Mouse (Mus musculus) midbrain, postnatal 0 days (tissue): ENCODE data around the gene Mrpl55. TPM values are rescaled to one million over a fixed set of nuclear protein-coding genes. Genes with fewer than 3 reads are reported as not detected.
A peak's percentile ranks its signal among the peaks of the same experiment; 100 is the strongest.

ENCODE experiments used
- ATAC-seq: fragments of 200-750 bp; cut with Nextera tagmentation; 2 replicates; pipeline ENCODE4 v1.8.0; 2017; ENCODE audit warnings: moderate number of reproducible peaks, mild to moderate bottlenecking, moderate TSS enrichment, moderate library complexity; ENCODE audit not compliant: low FRiP score
- DNase-seq: peaks from one replicate; pipeline ENCODE4 v3.0.0-alpha.2; 2015; ENCODE audit warnings: low spot score
- H3K27ac ChIP-seq: fragments of 300-500 bp; sonication (generic); 2 replicates; pipeline ENCODE4 v1.5.1; 2014; ENCODE audit warnings: low read depth, mild to moderate bottlenecking, low read length, mixed read lengths
- H3K27me3 ChIP-seq: fragments of 300-500 bp; sonication (generic); 2 replicates; pipeline ENCODE4 v1.6.1; 2014; ENCODE audit warnings: low read length, control low read depth, mixed read lengths; ENCODE audit not compliant: insufficient read depth
- H3K36me3 ChIP-seq: fragments of 300-500 bp; sonication (generic); 2 replicates; pipeline ENCODE4 v1.6.1; 2014; ENCODE audit warnings: low read length, control low read depth, mixed read lengths; ENCODE audit not compliant: insufficient read depth
- H3K4me1 ChIP-seq: fragments of 300-500 bp; sonication (generic); 2 replicates; pipeline ENCODE4 v1.6.1; 2014; ENCODE audit warnings: mild to moderate bottlenecking, control low read depth, antibody characterized with exemption, low read length, mixed read lengths; ENCODE audit not compliant: insufficient read depth
- H3K4me2 ChIP-seq: fragments of 300-500 bp; sonication (generic); 2 replicates; pipeline ENCODE4 v1.6.1; 2014; ENCODE audit warnings: low read depth, mild to moderate bottlenecking, low read length, mixed read lengths; ENCODE audit not compliant: poor library complexity, severe bottlenecking
- H3K4me3 ChIP-seq: fragments of 300-500 bp; sonication (generic); 2 replicates; pipeline ENCODE4 v1.5.1; 2014; ENCODE audit warnings: low read depth, mild to moderate bottlenecking, low read length, moderate library complexity
- H3K9ac ChIP-seq: fragments of 300-500 bp; sonication (generic); replicated peaks from 2 replicates; pipeline ENCODE4 v1.6.1; 2014; ENCODE audit warnings: mild to moderate bottlenecking, low read length, moderate library complexity, mixed read lengths; ENCODE audit not compliant: poor library complexity, severe bottlenecking
- H3K9me3 ChIP-seq: fragments of 300-500 bp; sonication (generic); 2 replicates; pipeline ENCODE4 v1.6.1; 2016; ENCODE audit warnings: low read length, control low read depth
- CTCF ChIP-seq: IDR thresholded peaks from 2 replicates; pipeline ENCODE4 v1.5.1; 2016; ENCODE audit warnings: antibody characterized with exemption, mild to moderate bottlenecking
- WGBS: fragments of 180-500 bp; shearing (Covaris S2); extraction: QIAGEN DNeasy Blood & Tissue Kit; methylation state at CpG from one replicate; pipeline ENCODE4 v1.1.7; 2014; 5-methylcytosine and 5-hydroxymethylcytosine counted together
- polyA plus RNA-seq: library from polyadenylated mRNA; unstranded; fragments of >200 nt; fragmentation: Nextera tagmentation; extraction: Ambion mirVana; gene quantifications from 2 replicates; pipeline ENCODE4 v1.2.1, GENCODE M21; 2015
- total RNA-seq: library from RNA; depleted of rRNA; stranded (reverse); fragments of >200 nt; gene quantifications from 2 replicates; pipeline ENCODE4 v1.2.3, GENCODE M21; 2014

Gene Mrpl55
- total and polyA plus RNA-seq, 2 experiments from 2014 or later = 80.6 to 104 TPM

GRCm38 (mm10) chr11:59170549-59170948, 31.7 kb upstream of the Mrpl55 start:
- no peak overlapping the region for H3K4me3 ChIP-seq
- H3K27ac ChIP-seq = no peak overlapping the region
- H3K9me3 ChIP-seq = no peaks in the 10 kb centered on the region
- no peak overlapping the region for H3K4me2 ChIP-seq
- TF ChIP-seq CTCF = no peak
- ATAC-seq = no peak
- no peak overlapping the region for H3K9ac ChIP-seq
- no peaks in the 10 kb centered on the region for H3K4me1 ChIP-seq
- DNase-seq = no peak
- WGBS = 74% methylated on average over 4 of the region's 4 CpGs
- H3K27me3 ChIP-seq = peaks cover 13% of the 10 kb centered on the region
- H3K36me3 ChIP-seq = no peaks in the 10 kb centered on the region

DNA sequence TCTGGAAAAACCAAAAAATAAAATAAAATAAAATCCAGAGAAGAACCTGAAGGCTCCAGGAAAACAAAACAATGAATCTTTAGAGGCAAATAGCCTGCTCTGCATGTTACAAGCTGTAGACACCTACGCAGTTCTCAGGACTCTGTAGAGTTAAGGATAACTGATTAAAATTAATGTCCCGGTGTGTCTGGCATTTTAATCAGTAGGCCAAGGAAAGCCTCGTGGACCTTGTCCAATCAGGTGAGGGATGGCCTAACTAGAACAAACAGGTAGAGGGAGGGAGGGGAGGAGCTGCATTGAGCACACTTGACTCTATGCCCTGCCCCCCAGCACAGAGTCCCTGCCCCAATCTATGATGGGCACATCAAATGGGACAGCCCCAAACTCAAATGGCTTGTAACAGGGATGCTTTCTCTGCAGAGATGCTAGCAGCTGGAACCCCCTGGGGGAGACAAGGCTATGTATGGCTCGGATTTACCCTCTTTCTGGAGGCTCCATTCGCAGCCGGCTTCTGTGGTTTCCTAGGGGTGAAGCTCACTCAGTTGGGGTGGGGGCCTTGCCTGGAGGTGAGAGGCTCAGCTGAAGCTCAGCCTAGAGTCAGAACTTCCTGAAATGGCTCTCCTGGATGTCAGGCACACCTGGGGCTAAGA, 28.0 kb upstream of the Mrpl55 start:
- no peak for TF ChIP-seq CTCF
- Histone ChIP-seq H3K9me3 (no peaks in the 10 kb centered on the region), H3K27ac (no peak overlapping the region), H3K4me2 (no peak overlapping the region), H3K9ac (no peak overlapping the region), H3K4me1 (no peaks in the 10 kb centered on the region), H3K27me3 (peaks cover 44% of the 10 kb centered on the region), H3K36me3 (no peaks in the 10 kb centered on the region), H3K4me3 (no peak overlapping the region)
- WGBS = 43% methylated on average over 6 of the region's 6 CpGs
- DNase-seq (no peak), ATAC-seq (no peak)

- Histone ChIP-seq H3K4me1 (no peaks in the 10 kb centered on the region), H3K9me3 (no peaks in the 10 kb centered on the region), H3K27ac (no peak overlapping the region), H3K27me3 (peaks cover 44% of the 10 kb centered on the region), H3K4me3 (peak overlapping the region; percentile 5; the same call in 1 of the 2 replicates), H3K36me3 (no peaks in the 10 kb centered on the region), H3K4me2 (peak overlapping the region; percentile 12; the same call in 1 of the 2 replicates), H3K9ac (no peak overlapping the region)
- no peak for TF ChIP-seq CTCF
- 1% methylated on average over 46 of the region's 48 CpGs for WGBS
- DNase-seq (no peak), ATAC-seq (no peak)
These were observed 25.8 kb upstream of the Mrpl55 start for GRCm38 (mm10) chr11:59176475-59176874.

- 12% methylated on average over 32 of the region's 34 CpGs for WGBS
- H3K9me3 ChIP-seq = no peaks in the 10 kb centered on the region
- H3K27ac ChIP-seq = no peak overlapping the region
- no peak overlapping the region for H3K4me2 ChIP-seq
- no peak for TF ChIP-seq CTCF
- peaks cover 44% of the 10 kb centered on the region for H3K27me3 ChIP-seq
- no peak for ATAC-seq
- no peak overlapping the region for H3K4me3 ChIP-seq
- H3K9ac ChIP-seq = no peak overlapping the region
- H3K36me3 ChIP-seq = no peaks in the 10 kb centered on the region
- DNase-seq = no peak
- no peaks in the 10 kb centered on the region for H3K4me1 ChIP-seq
These were observed 25.4 kb upstream of the Mrpl55 start for GRCm38 (mm10) chr11:59176921-59177320.

DNA sequence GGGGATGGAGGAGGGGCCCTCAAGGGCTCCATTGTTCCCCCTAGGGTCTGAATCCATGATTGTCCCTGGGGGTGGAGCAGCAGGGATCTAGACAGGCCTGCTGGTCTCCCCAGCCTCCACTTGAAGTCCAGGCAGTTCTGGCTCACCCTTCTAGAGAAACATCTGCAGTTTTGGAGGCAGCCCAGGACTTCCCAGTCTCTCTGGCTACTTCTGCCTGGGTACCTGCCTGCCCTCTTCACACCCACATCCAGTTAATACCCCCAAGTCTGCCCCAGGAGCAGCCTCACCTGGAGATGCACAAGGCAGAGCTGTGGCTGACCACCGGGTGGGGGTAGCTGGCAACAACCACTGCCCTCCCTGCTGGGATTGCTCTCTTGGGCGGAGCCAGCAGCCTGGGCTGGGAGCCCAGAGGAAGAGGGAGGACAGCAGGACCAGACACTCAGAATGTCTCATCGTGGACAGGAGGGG, 19.4 kb upstream of the Mrpl55 start, which contains the start of gene Gjc2:
Gene Gjc2 (minus strand): TSS at position 350 of the 468 bp plus-strand sequence.
- DNase-seq (no peak), ATAC-seq (0 out of 2 replicates have a peak, but pooled peaks have one; percentile 10)
- H3K9ac ChIP-seq = peak within 1 kb of the TSS; percentile 13; the same call in 1 of the 2 replicates
- peaks cover 8% of the 10 kb centered on the region for H3K27me3 ChIP-seq
- no peaks in the 10 kb centered on the region for H3K9me3 ChIP-seq
- no peak within 1 kb of the TSS for H3K4me2 ChIP-seq
- WGBS = 40% methylated on average over 3 of the region's 3 CpGs
- H3K27ac ChIP-seq = no peak within 1 kb of the TSS
- no peaks in the 10 kb centered on the region for H3K4me1 ChIP-seq
- H3K36me3 ChIP-seq = peaks cover 44% of the 10 kb centered on the region
- H3K4me3 ChIP-seq = no peak within 1 kb of the TSS
- TF ChIP-seq CTCF = no peak

GRCm38 (mm10) chr11:59183821-59184220, 18.5 kb upstream of the Mrpl55 start:
- no peak overlapping the region for H3K4me3 ChIP-seq
- ATAC-seq (no peak), DNase-seq (peak; percentile 73)
- H3K36me3 ChIP-seq = peaks cover 44% of the 10 kb centered on the region
- no peak overlapping the region for H3K27ac ChIP-seq
- 29% methylated on average over 3 of the region's 3 CpGs for WGBS
- no peaks in the 10 kb centered on the region for H3K9me3 ChIP-seq
- H3K9ac ChIP-seq = peak overlapping the region; percentile 13; the same call in 1 of the 2 replicates
- H3K4me1 ChIP-seq = no peaks in the 10 kb centered on the region
- no peaks in the 10 kb centered on the region for H3K27me3 ChIP-seq
- H3K4me2 ChIP-seq = no peak overlapping the region
- peak; percentile 84 for TF ChIP-seq CTCF
